Mouse (Mus musculus): ENCODE results near the gene Zfc3h1. TPM values are rescaled to one million over a fixed set of nuclear protein-coding genes. Genes with fewer than 3 reads are reported as not detected.

Gene Zfc3h1
- total and polyA plus RNA-seq, 3 experiments: 13.3 to 13.7 (median 13.3) TPM

- no peaks in the 10 kb centered on the region for H3K79me2 ChIP-seq (replicated peaks; ENCODE audit: control insufficient read depth, insufficient read depth, low read length)
- no peaks in the 10 kb centered on the region for H3K4me1 ChIP-seq (ENCODE audit: control insufficient read depth, insufficient read depth, low read length)
- H3K36me3 ChIP-seq (ENCODE audit: control insufficient read depth, insufficient read depth, low read length): no peaks in the 10 kb centered on the region
- DNase-seq: no peak
- H3K9ac ChIP-seq (ENCODE audit: low read depth, low read length): no peak overlapping the region
- peak overlapping the region; percentile 93 for H3K27ac ChIP-seq
- H3K27me3 ChIP-seq (ENCODE audit: control insufficient read depth, insufficient read depth, low read length): no peaks in the 10 kb centered on the region
- intact Hi-C loops (cut with DNase I): loop anchor here (2.0 to 5.0 kb wide), 2 partner anchors 48 to 111 kb away; partner anchors contain the start of genes Rab21 and Tbc1d15
- H3K4me3 ChIP-seq: peak overlapping the region; percentile 69
- WGBS: 52% methylated on average over 4 of the region's 4 CpGs
- no peak for TF ChIP-seq EP300 (IDR thresholded peaks at IDR 0.05; ENCODE audit: insufficient read depth, low read depth, low read length)
- no peak for TF ChIP-seq CTCF (IDR thresholded peaks at IDR 0.05)
- TF ChIP-seq POLR2A (IDR thresholded peaks at IDR 0.05; ENCODE audit: insufficient read depth, low read depth, low read length): no peak
Observed at GRCm38 (mm10) chr10:115363151-115363550, 21.6 kb upstream of the Zfc3h1 start.

DNA sequence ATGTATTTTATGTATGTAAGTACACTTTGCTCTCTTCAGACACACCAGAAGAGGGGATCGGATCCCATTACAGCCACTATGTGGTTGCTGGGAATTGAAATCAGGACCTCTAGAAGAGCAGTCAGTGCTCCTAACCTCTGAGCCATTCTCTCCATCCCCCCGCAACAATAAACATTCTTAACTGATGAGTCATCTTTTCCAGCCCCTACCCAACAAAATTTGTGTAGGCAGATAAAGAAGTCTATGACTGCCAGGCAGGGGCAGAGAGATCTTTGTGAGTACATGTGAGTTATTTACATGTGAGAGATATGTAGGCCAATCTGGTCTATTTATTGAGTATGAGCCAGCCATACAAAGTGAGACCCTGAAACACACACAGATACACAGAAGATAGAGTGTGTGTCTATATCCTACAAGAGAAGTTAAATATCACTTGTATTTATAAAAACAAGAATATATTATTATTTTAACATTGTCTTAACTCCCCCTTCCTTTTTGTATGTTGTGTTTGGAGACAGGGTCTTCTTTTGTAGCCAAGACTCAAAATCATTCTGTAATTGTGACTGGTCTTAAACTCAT is 3.2 kb upstream of the Zfc3h1 start:
- Histone ChIP-seq H3K27ac (no peak overlapping the region), H3K36me3 (ENCODE audit: control insufficient read depth, insufficient read depth, low read length) (peaks cover 11% of the 10 kb centered on the region), H3K4me1 (ENCODE audit: control insufficient read depth, insufficient read depth, low read length) (peaks cover 7% of the 10 kb centered on the region), H3K79me2 (replicated peaks; ENCODE audit: control insufficient read depth, insufficient read depth, low read length) (peaks cover 2% of the 10 kb centered on the region; the same call in 1 of the 2 replicates), H3K9ac (ENCODE audit: low read depth, low read length) (no peak overlapping the region), H3K27me3 (ENCODE audit: control insufficient read depth, insufficient read depth, low read length) (no peaks in the 10 kb centered on the region), H3K4me3 (no peak overlapping the region)
- DNase-seq: no peak
- intact Hi-C loops (cut with DNase I): loop anchor here (5.0 kb wide), 1 partner anchor 129 kb away; the partner anchor contains the start of gene Tbc1d15
- TF ChIP-seq POLR2A (IDR thresholded peaks at IDR 0.05; ENCODE audit: insufficient read depth, low read depth, low read length) (no peak), CTCF (IDR thresholded peaks at IDR 0.05) (no peak), EP300 (IDR thresholded peaks at IDR 0.05; ENCODE audit: insufficient read depth, low read depth, low read length) (no peak)
- WGBS: 88% methylated on average over 2 of the region's 2 CpGs

- Histone ChIP-seq H3K36me3 (ENCODE audit: control insufficient read depth, insufficient read depth, low read length) (peaks cover 19% of the 10 kb centered on the region), H3K9ac (ENCODE audit: low read depth, low read length) (no peak overlapping the region), H3K27me3 (ENCODE audit: control insufficient read depth, insufficient read depth, low read length) (no peaks in the 10 kb centered on the region), H3K4me3 (peak overlapping the region; percentile 83), H3K79me2 (replicated peaks; ENCODE audit: control insufficient read depth, insufficient read depth, low read length) (peaks cover 2% of the 10 kb centered on the region; the same call in 1 of the 2 replicates), H3K27ac (peak overlapping the region; percentile 88), H3K4me1 (ENCODE audit: control insufficient read depth, insufficient read depth, low read length) (peaks cover 10% of the 10 kb centered on the region)
- intact Hi-C loops (cut with DNase I): loop anchor here (5.0 kb wide), 1 partner anchor 131 kb away; the partner anchor contains the start of gene Tbc1d15
- TF ChIP-seq POLR2A (IDR thresholded peaks at IDR 0.05; ENCODE audit: insufficient read depth, low read depth, low read length) (no peak), EP300 (IDR thresholded peaks at IDR 0.05; ENCODE audit: insufficient read depth, low read depth, low read length) (no peak), CTCF (IDR thresholded peaks at IDR 0.05) (no peak)
- no peak for DNase-seq
- whole genome bisulfite sequencing: 33% methylated on average over 12 of the region's 12 CpGs
Observed at GRCm38 (mm10) chr10:115382846-115383643, 1.7 kb upstream of the Zfc3h1 start.

DNA sequence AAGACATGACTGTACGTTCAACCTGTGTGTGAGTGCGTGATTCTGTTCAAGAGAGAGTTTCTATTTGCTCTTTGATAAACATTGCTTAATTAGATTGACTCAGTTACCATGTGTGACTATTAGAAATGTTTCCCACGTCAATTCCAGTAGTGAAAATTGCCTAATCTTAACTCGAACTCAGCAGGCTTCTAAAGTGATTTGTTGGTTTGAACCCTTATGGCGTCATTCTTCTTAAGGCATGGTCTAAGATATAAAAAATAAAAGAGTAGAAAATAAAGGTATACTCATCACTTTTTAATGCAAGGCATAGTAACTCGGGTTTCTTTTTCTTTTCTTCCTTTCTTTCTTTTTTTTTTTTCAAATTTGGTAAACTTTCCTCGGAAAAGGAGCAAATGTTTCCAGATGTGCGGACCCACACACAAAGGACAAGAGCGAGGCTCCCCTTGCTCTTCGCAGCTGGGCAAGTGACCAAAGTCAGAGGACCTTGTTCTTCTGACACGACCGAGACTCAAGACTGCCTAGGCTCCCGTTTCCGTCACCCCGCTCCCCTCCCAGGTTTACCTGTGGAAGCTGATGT is 1.0 kb upstream of the Zfc3h1 start:
- DNase-seq: no peak
- no peak for TF ChIP-seq EP300 (IDR thresholded peaks at IDR 0.05; ENCODE audit: insufficient read depth, low read depth, low read length)
- TF ChIP-seq POLR2A (IDR thresholded peaks at IDR 0.05; ENCODE audit: insufficient read depth, low read depth, low read length): 0 out of 2 replicates have a peak, but pooled peaks have one; percentile 14
- 1% methylated on average over 15 of the region's 15 CpGs for WGBS
- Histone ChIP-seq H3K4me1 (ENCODE audit: control insufficient read depth, insufficient read depth, low read length) (peaks cover 9% of the 10 kb centered on the region), H3K36me3 (ENCODE audit: control insufficient read depth, insufficient read depth, low read length) (peaks cover 22% of the 10 kb centered on the region), H3K27ac (peak overlapping the region; percentile 88), H3K4me3 (peak overlapping the region; percentile 83), H3K79me2 (replicated peaks; ENCODE audit: control insufficient read depth, insufficient read depth, low read length) (peaks cover 2% of the 10 kb centered on the region; the same call in 1 of the 2 replicates), H3K9ac (ENCODE audit: low read depth, low read length) (peak overlapping the region; percentile 89), H3K27me3 (ENCODE audit: control insufficient read depth, insufficient read depth, low read length) (no peaks in the 10 kb centered on the region)
- intact Hi-C loops (cut with DNase I): loop anchor here (1.0 to 5.0 kb wide), 4 partner anchors 21 to 131 kb away; partner anchors contain the start of genes Rab21, Tbc1d15 and Tmem19

DNA sequence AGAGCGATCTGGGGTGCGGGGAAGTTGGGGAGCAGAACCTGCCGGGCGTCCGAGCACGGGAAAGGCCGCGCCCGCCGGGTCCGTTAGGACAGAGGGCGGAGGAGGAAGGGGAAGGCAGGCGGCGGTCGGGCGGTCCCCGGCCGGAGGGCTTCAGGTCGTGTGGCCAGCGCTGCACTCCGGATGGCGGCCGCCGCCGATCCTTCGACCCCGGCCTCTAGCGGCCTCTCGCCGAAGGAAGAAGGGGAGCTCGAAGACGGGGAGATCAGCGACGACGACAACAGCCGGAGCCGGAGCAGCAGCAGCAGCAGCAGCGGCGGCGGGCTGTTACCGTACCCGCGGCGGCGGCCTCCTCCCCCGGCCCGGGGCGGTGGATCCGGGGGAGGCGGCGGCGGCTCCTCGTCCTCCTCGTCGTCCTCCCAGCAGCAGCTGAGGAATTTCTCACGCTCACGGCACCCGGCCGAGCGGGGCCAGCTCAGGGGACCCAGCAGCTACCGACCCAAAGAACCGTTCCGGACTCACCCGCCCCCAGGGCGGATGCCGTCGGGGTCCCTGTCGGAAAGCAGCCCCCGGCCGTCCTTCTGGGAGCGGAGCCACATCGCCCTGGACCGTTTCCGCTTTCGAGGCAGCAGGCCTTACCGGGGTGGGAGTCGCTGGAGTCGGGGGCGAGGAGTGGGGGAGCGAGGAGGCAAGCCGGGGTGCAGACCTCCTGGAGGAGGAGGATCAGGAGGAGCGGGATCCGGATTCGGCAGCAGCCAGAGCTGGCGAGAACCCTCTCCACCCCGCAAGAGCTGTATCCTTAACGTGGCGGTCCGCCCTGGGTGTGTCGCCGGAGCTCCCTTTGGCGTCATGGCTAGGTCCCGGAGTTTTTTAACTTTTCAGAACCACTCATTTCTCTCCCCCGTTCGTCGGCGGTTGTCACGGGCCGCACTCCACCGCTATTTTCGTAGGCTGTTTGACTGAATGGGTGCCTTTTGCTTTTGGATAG is 551 bp downstream of the Zfc3h1 start:
- TF ChIP-seq EP300 (IDR thresholded peaks at IDR 0.05; ENCODE audit: insufficient read depth, low read depth, low read length) (no peak), POLR2A (IDR thresholded peaks at IDR 0.05; ENCODE audit: insufficient read depth, low read depth, low read length) (0 out of 2 replicates have a peak, but pooled peaks have one; percentile 38)
- peak overlapping the region; percentile 89 for H3K9ac ChIP-seq (ENCODE audit: low read depth, low read length)
- peak; percentile 79 to 80 for DNase-seq
- WGBS: under 1% methylated on average over 101 of the region's 101 CpGs
- H3K27me3 ChIP-seq (ENCODE audit: control insufficient read depth, insufficient read depth, low read length): no peaks in the 10 kb centered on the region
- H3K27ac ChIP-seq: peak overlapping the region; percentile 88
- peaks cover 32% of the 10 kb centered on the region for H3K36me3 ChIP-seq (ENCODE audit: control insufficient read depth, insufficient read depth, low read length)
- intact Hi-C loops (cut with DNase I): loop anchor here (2.0 kb wide), 2 partner anchors 63 to 71 kb away; partner anchors contain the start of gene Rab21
- peaks cover 2% of the 10 kb centered on the region; the same call in 1 of the 2 replicates for H3K79me2 ChIP-seq (replicated peaks; ENCODE audit: control insufficient read depth, insufficient read depth, low read length)
- H3K4me1 ChIP-seq (ENCODE audit: control insufficient read depth, insufficient read depth, low read length): peaks cover 9% of the 10 kb centered on the region
- H3K4me3 ChIP-seq: peak overlapping the region; percentile 83
